Mouse (Mus musculus) MEL (cell line): ENCODE measurements around the gene Eif2s2. TPM values are rescaled to one million over a fixed set of nuclear protein-coding genes. Genes with fewer than 3 reads are reported as not detected.
"Not testable (repeated sequence)": the region's sequence is repeated elsewhere in the genome, so short reads cannot be mapped to it uniquely, and the experiment has no call there.

Experiments
- DNase-seq: peaks from one replicate; pipeline ENCODE4 v3.0.0; 2011; ENCODE audit warnings: low read depth, low spot score
- H3K27ac ChIP-seq: 2 replicates; pipeline ENCODE4 v1.5.1; 2012; ENCODE audit warnings: low read depth, mild to moderate bottlenecking, control low read depth, low read length, moderate library complexity; ENCODE audit not compliant: control insufficient read depth
- H3K27me3 ChIP-seq, 2 experiments: fragments of 150-350 bp in 1 of 2; sonication (generic) in 1 of 2; 2 replicates each; pipeline ENCODE4 v1.6.1; 2012; ENCODE audit warnings: low read length in 2 of 2, mild to moderate bottlenecking in 2 of 2, improper control_type of control experiment in 1 of 2, moderate library complexity in 1 of 2; ENCODE audit not compliant: insufficient read depth in 2 of 2, control insufficient read depth in 1 of 2
- H3K36me3 ChIP-seq, 2 experiments: 2 replicates each; pipeline ENCODE4 v1.6.1; 2012 to 2014; ENCODE audit warnings: low read length in 2 of 2, improper control_type of control experiment in 1 of 2, inconsistent platforms in 1 of 2, mild to moderate bottlenecking in 1 of 2; ENCODE audit not compliant: insufficient read depth in 2 of 2, control insufficient read depth in 1 of 2
- H3K4me1 ChIP-seq, 2 experiments: fragments of 150-350 bp in 1 of 2; sonication (generic) in 1 of 2; 2 replicates each; pipeline ENCODE4 v1.6.1; 2012; ENCODE audit warnings: low read length in 2 of 2, improper control_type of control experiment in 1 of 2, mild to moderate bottlenecking in 1 of 2; ENCODE audit not compliant: insufficient read depth in 2 of 2, control insufficient read depth in 1 of 2
- H3K4me3 ChIP-seq, 2 experiments: fragments of 150-350 bp in 1 of 2; sonication (generic) in 1 of 2; 2 replicates each; pipeline ENCODE4 v1.5.1; 2012; ENCODE audit warnings: low read depth in 2 of 2, low read length in 2 of 2, mild to moderate bottlenecking in 2 of 2, moderate library complexity in 2 of 2, control low read depth in 1 of 2, improper control_type of control experiment in 1 of 2; ENCODE audit not compliant: control insufficient read depth in 1 of 2, insufficient read depth in 1 of 2
- H3K79me2 ChIP-seq: 2 replicates; pipeline ENCODE4 v1.6.1; 2012; ENCODE audit warnings: mild to moderate bottlenecking, low read length, moderate library complexity; ENCODE audit not compliant: control insufficient read depth, poor library complexity, insufficient read depth
- H3K9ac ChIP-seq: 2 replicates; pipeline ENCODE4 v1.6.1; 2012; ENCODE audit warnings: low read depth, mild to moderate bottlenecking, control low read depth, low read length, moderate library complexity; ENCODE audit not compliant: control insufficient read depth, poor library complexity, severe bottlenecking
- H3K9me3 ChIP-seq: fragments of 150-350 bp; sonication (generic); replicated peaks from 2 replicates; pipeline ENCODE4 v1.6.1; 2012; ENCODE audit warnings: mild to moderate bottlenecking, low read length, improper control_type of control experiment, moderate library complexity; ENCODE audit not compliant: insufficient read depth
- BHLHE40 ChIP-seq: IDR thresholded peaks from 2 replicates; pipeline ENCODE4 v1.6.1; 2012; ENCODE audit warnings: low read depth, mild to moderate bottlenecking, inconsistent platforms, low read length, improper control_type of control experiment, borderline replicate concordance
- CHD2 ChIP-seq: IDR thresholded peaks from 2 replicates; pipeline ENCODE4 v1.6.1; 2011; ENCODE audit warnings: low read length, improper control_type of control experiment
- CTCF ChIP-seq, 3 experiments: IDR thresholded peaks in 2 of 3; conservative IDR thresholded peaks in 1 of 3; 2 replicates each; pipeline ENCODE4 v1.5.1; 2011 to 2012; ENCODE audit warnings: low read length in 3 of 3, low read depth in 2 of 3, mild to moderate bottlenecking in 2 of 3, improper control_type of control experiment in 1 of 3, inconsistent platforms in 1 of 3, mixed read lengths in 1 of 3, moderate library complexity in 1 of 3; ENCODE audit not compliant: control insufficient read depth in 1 of 3, insufficient read depth in 1 of 3, poor library complexity in 1 of 3, severe bottlenecking in 1 of 3
- EP300 ChIP-seq, 2 experiments: IDR thresholded peaks; 2 replicates each; pipeline ENCODE4 v1.6.1; 2011; ENCODE audit warnings: improper control_type of control experiment in 2 of 2, low read length in 2 of 2, low read depth in 1 of 2, mild to moderate bottlenecking in 1 of 2
- GABPA ChIP-seq: IDR thresholded peaks from 2 replicates; pipeline ENCODE4 v1.6.1; 2012; ENCODE audit warnings: low read depth, mild to moderate bottlenecking, inconsistent platforms, low read length, improper control_type of control experiment, moderate library complexity
- GATA1 ChIP-seq: IDR thresholded peaks from 2 replicates; pipeline ENCODE4 v1.6.1; 2011; ENCODE audit warnings: low read depth, low read length, improper control_type of control experiment
- HCFC1 ChIP-seq: IDR thresholded peaks from 2 replicates; pipeline ENCODE4 v1.6.1; 2012; ENCODE audit warnings: low read depth, mild to moderate bottlenecking, inconsistent platforms, low read length, improper control_type of control experiment, moderate library complexity
- JUND ChIP-seq: IDR thresholded peaks from 2 replicates; pipeline ENCODE4 v1.6.1; 2011; ENCODE audit warnings: low read depth, mild to moderate bottlenecking, improper control_type of control experiment, low read length
- KAT2A ChIP-seq: conservative IDR thresholded peaks from 2 replicates; pipeline ENCODE4 v1.6.1; 2012; ENCODE audit warnings: low read depth, low read length, improper control_type of control experiment, inconsistent platforms
- MAFK ChIP-seq: IDR thresholded peaks from 2 replicates; pipeline ENCODE4 v1.6.1; 2011; ENCODE audit warnings: low read depth, mild to moderate bottlenecking, low read length, improper control_type of control experiment, borderline replicate concordance
- MAZ ChIP-seq: IDR thresholded peaks from 2 replicates; pipeline ENCODE4 v1.6.1; 2012; ENCODE audit warnings: low read depth, mild to moderate bottlenecking, inconsistent platforms, low read length, improper control_type of control experiment
- MEF2A ChIP-seq: IDR thresholded peaks from 2 replicates; pipeline ENCODE4 v1.6.1; 2014; ENCODE audit warnings: low read depth, mild to moderate bottlenecking, inconsistent platforms, low read length, improper control_type of control experiment; ENCODE audit not compliant: poor library complexity, insufficient replicate concordance, severe bottlenecking; ENCODE audit errors: extremely low read depth
- MXI1 ChIP-seq: IDR thresholded peaks from 2 replicates; pipeline ENCODE4 v1.6.1; 2011; ENCODE audit warnings: mild to moderate bottlenecking, low read depth, low read length, improper control_type of control experiment
- RCOR1 ChIP-seq: IDR thresholded peaks from 2 replicates; pipeline ENCODE4 v1.6.1; 2012; ENCODE audit warnings: low read depth, mild to moderate bottlenecking, inconsistent platforms, low read length, improper control_type of control experiment
- SMC3 ChIP-seq: IDR thresholded peaks from 2 replicates; pipeline ENCODE4 v1.6.1; 2011; ENCODE audit warnings: low read depth, low read length, improper control_type of control experiment
- TCF12 ChIP-seq: IDR thresholded peaks from 2 replicates; pipeline ENCODE4 v1.6.1; 2014; ENCODE audit warnings: low read depth, mild to moderate bottlenecking, inconsistent platforms, low read length, improper control_type of control experiment, moderate library complexity
- UBTF ChIP-seq: IDR thresholded peaks from 2 replicates; pipeline ENCODE4 v1.6.1; 2012; ENCODE audit warnings: low read depth, mild to moderate bottlenecking, inconsistent platforms, low read length, improper control_type of control experiment, moderate library complexity, borderline replicate concordance; ENCODE audit not compliant: insufficient read depth
- USF1 ChIP-seq: IDR thresholded peaks from 2 replicates; pipeline ENCODE4 v1.6.1; 2014; ENCODE audit warnings: low read depth, mild to moderate bottlenecking, inconsistent platforms, low read length, improper control_type of control experiment, moderate library complexity
- ZC3H11A ChIP-seq: IDR thresholded peaks from 2 replicates; pipeline ENCODE4 v1.6.1; 2012; ENCODE audit warnings: low read depth, mild to moderate bottlenecking, inconsistent platforms, low read length, improper control_type of control experiment
- ZKSCAN1 ChIP-seq: IDR thresholded peaks from 2 replicates; pipeline ENCODE4 v1.6.1; 2012; ENCODE audit warnings: low read depth, mild to moderate bottlenecking, inconsistent platforms, low read length, improper control_type of control experiment, moderate library complexity
- ZNF384 ChIP-seq: IDR thresholded peaks from 2 replicates; pipeline ENCODE4 v1.6.1; 2012; ENCODE audit warnings: low read depth, mild to moderate bottlenecking, inconsistent platforms, low read length, improper control_type of control experiment
- polyA plus RNA-seq, 2 experiments: library from polyadenylated mRNA; stranded (reverse) in 1 of 2; unstranded in 1 of 2; fragments of >175 nt in 1 of 2; fragments of >200 nt in 1 of 2; gene quantifications; 2 replicates each; pipeline versions ENCODE4 v1.2.1 to v1.2.4; 2012; ENCODE audit warnings: low replicate concordance in 2 of 2, low read depth in 1 of 2; ENCODE audit not compliant: insufficient read length in 2 of 2, insufficient read depth in 1 of 2, missing spikeins in 1 of 2
- total RNA-seq: library from RNA; depleted of rRNA; stranded (reverse); fragments of 300-350 nt; gene quantifications from 2 replicates; pipeline ENCODE4 v1.2.3, GENCODE M21; 2012

Gene Eif2s2
- total and polyA plus RNA-seq, 3 experiments = 105 to 274 (median 172) TPM

DNA sequence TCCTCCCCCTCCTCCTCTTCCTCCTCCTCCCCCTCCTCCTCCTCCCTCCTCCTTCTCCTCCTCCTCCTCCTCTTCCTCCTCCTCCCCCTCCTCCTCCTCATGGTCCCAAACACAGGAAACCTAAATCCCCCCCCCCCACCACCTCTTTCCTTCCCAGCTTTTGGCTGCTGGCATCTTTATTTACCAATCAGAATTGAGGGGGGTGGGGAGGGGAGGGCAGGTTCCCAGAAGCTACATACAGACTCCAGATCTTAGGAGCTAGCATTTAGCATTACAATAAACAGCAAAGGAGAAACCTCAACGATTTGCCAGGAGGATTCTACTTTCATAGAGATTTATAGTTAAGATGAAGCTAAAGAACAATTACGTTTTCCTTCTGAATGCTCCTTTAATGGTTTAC, 13.1 kb upstream of the Eif2s2 start:
- no peak for TF ChIP-seq GABPA
- Histone ChIP-seq H3K79me2 (no peaks in the 10 kb centered on the region), H3K27ac (no peak overlapping the region), H3K4me3 (no peak overlapping the region), H3K9ac (no peak overlapping the region), H3K4me1 (no peaks in the 10 kb centered on the region), H3K36me3 (no peaks in the 10 kb centered on the region), H3K27me3 (peaks cover 8 to 11% of the 10 kb centered on the region in 2 experiments), H3K9me3 (no peaks in the 10 kb centered on the region)
- DNase-seq = no peak

DNA sequence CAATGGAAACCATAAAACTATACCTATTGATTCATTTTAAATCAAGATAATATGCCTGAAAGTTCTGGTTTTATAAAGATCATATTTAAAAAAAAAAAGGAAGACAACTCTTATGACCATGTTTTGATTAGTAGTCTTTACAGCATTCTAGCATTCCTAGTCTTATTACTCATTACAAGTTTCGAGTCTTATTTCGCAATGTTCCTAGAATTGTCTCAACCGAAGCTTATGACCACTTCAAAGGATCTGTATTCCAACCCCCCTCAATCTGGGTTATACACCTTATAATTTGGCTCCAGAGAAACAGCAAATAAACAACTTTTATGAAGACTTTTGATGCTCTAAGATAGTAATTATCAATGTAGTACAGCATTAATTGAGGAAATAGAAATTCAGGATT, 9.4 kb upstream of the Eif2s2 start:
- peaks cover 11 to 12% of the 10 kb centered on the region in 2 experiments for H3K27me3 ChIP-seq
- no peak for DNase-seq
- H3K9me3 ChIP-seq = no peaks in the 10 kb centered on the region
- H3K9ac ChIP-seq = no peak overlapping the region
- no peaks in the 10 kb centered on the region for H3K79me2 ChIP-seq
- H3K27ac ChIP-seq = no peak overlapping the region
- TF ChIP-seq MEF2A = no peak
- TF ChIP-seq SMC3 = no peak
- no peak for TF ChIP-seq CHD2
- no peak for TF ChIP-seq ZNF384
- no peak for TF ChIP-seq MAZ
- TF ChIP-seq RCOR1 = no peak
- no peak for TF ChIP-seq BHLHE40
- TF ChIP-seq ZKSCAN1 = no peak
- TF ChIP-seq EP300 (IDR thresholded peaks at IDR 0.05; ENCODE audit: low read depth in 1 of 2, low read length in 2 of 2) = no peak
- TF ChIP-seq MAFK = no peak
- no peak for TF ChIP-seq MXI1
- no peak for TF ChIP-seq GATA1
- TF ChIP-seq CTCF (IDR thresholded peaks at IDR 0.05 in 2 of 3, conservative IDR thresholded peaks at IDR 0.05 in 1 of 3; ENCODE audit: control insufficient read depth in 1 of 3, insufficient read depth in 1 of 3, low read depth in 2 of 3, low read length in 3 of 3, poor library complexity in 1 of 3, severe bottlenecking in 1 of 3) = no peak
- TF ChIP-seq JUND = no peak
- no peak for TF ChIP-seq USF1
- TF ChIP-seq ZC3H11A = no peak
- TF ChIP-seq UBTF = no peak
- TF ChIP-seq KAT2A = no peak
- no peak for TF ChIP-seq HCFC1
- TF ChIP-seq TCF12 = no peak
- H3K4me3 ChIP-seq = no peak overlapping the region
- H3K36me3 ChIP-seq = no peaks in the 10 kb centered on the region
- no peaks in the 10 kb centered on the region for H3K4me1 ChIP-seq

- not testable (repeated sequence) for H3K9ac ChIP-seq, H3K36me3 ChIP-seq, H3K27ac ChIP-seq, H3K79me2 ChIP-seq, H3K9me3 ChIP-seq, H3K4me3 ChIP-seq, H3K4me1 ChIP-seq, DNase-seq
- H3K27me3 ChIP-seq = peaks cover 0 to 10% of the 10 kb centered on the region in 2 experiments
Measured at GRCm38 (mm10) chr2:154899412-154899811, 6.7 kb upstream of the Eif2s2 start.

GRCm38 (mm10) chr2:154899004-154899403, 6.3 kb upstream of the Eif2s2 start:
- not testable (repeated sequence) for H3K36me3 ChIP-seq, H3K9ac ChIP-seq, H3K4me3 ChIP-seq, H3K79me2 ChIP-seq, DNase-seq, H3K27ac ChIP-seq, H3K4me1 ChIP-seq, H3K9me3 ChIP-seq
- H3K27me3 ChIP-seq = peaks cover 0 to 10% of the 10 kb centered on the region in 2 experiments
